In genomic region chr15:72381744-72382143, GRCm38 (mm10) we compare ENCODE assay signal across 20 mouse cellular contexts.
A peak's percentile ranks its signal among the peaks of the same experiment; 100 is the strongest.
DNase-seq lines count a peak whose midpoint lies in the region; ATAC-seq lines count a peak whose summit lies in the region.
"Had no signal": no experiment of that assay in that cellular context is flagged by ENCODE, and none has a peak within 500 bp of the region (broad histone marks: within the 10 kb centered on the region; RNA-seq: fewer than 3 reads in every experiment).

No protein-coding gene starts in this region.

- H3K9me3 ChIP-seq in forebrain, embryonic 13.5 days (replicated peaks): no peaks in the 10 kb centered on the region
- no peaks in the 10 kb centered on the region for H3K9me3 ChIP-seq in forebrain, embryonic 10.5 days
- no peaks in the 10 kb centered on the region for H3K9me3 ChIP-seq in hindbrain, embryonic 15.5 days
- no peaks in the 10 kb centered on the region for H3K9me3 ChIP-seq in hindbrain, embryonic 16.5 days (ENCODE audit: control insufficient read depth, low read length)
- H3K9me3 ChIP-seq in midbrain, embryonic 14.5 days (ENCODE audit: control insufficient read depth, low read length): no peaks in the 10 kb centered on the region
- H3K9me3 ChIP-seq in midbrain, embryonic 11.5 days (ENCODE audit: control insufficient read depth, low read length): no peaks in the 10 kb centered on the region
- no peaks in the 10 kb centered on the region for H3K9me3 ChIP-seq in forebrain, embryonic 15.5 days
- H3K9me3 ChIP-seq: embryonic facial prominence, embryonic 15.5 days; heart, embryonic 12.5 days; intestine, embryonic 15.5 days had no signal

- no peak for ATAC-seq in forebrain, embryonic 13.5 days
- ATAC-seq in hindbrain, embryonic 15.5 days (ENCODE audit: low FRiP score, low read depth): no peak
- no peak for ATAC-seq in hindbrain, embryonic 16.5 days
- ATAC-seq in midbrain, embryonic 14.5 days (ENCODE audit: low FRiP score, low TSS enrichment): no peak
- ATAC-seq in midbrain, embryonic 11.5 days (ENCODE audit: low FRiP score): no peak
- ATAC-seq in forebrain, embryonic 15.5 days (replicated peaks): peak; percentile 59
- ATAC-seq: activated CD4-positive, CD25-positive, alpha-beta regulatory T cell, adult 4 months; intestine, embryonic 15.5 days; Patski had no signal

- peaks cover 27% of the 10 kb centered on the region for H3K4me1 ChIP-seq in forebrain, embryonic 13.5 days
- H3K4me1 ChIP-seq in forebrain, embryonic 10.5 days: peaks cover 8% of the 10 kb centered on the region
- H3K4me1 ChIP-seq in hindbrain, embryonic 15.5 days (replicated peaks): peaks cover 8% of the 10 kb centered on the region
- no peaks in the 10 kb centered on the region for H3K4me1 ChIP-seq in hindbrain, embryonic 16.5 days (ENCODE audit: control insufficient read depth, insufficient read depth, low read depth, low read length)
- H3K4me1 ChIP-seq in midbrain, embryonic 14.5 days (ENCODE audit: control insufficient read depth, insufficient read depth, low read length): no peaks in the 10 kb centered on the region
- H3K4me1 ChIP-seq in midbrain, embryonic 11.5 days (ENCODE audit: control insufficient read depth, insufficient read depth, low read length): no peaks in the 10 kb centered on the region
- H3K4me1 ChIP-seq in forebrain, embryonic 15.5 days: peaks cover 24% of the 10 kb centered on the region
- H3K4me1 ChIP-seq: embryonic facial prominence, embryonic 15.5 days; heart, embryonic 12.5 days; intestine, embryonic 15.5 days had no signal

- DNase-seq in forebrain, embryonic 10.5 days (ENCODE audit: extremely low spot score, low spot score): no peak
- DNase-seq in midbrain, embryonic 14.5 days: no peak
- no peak for DNase-seq in midbrain, embryonic 11.5 days (ENCODE audit: low spot score, missing footprints)
- no peak for DNase-seq in liver
- DNase-seq: adrenal gland, postnatal 14 days; cerebellum, adult 2 months; embryo, embryonic 11 days; gastrocnemius, adult 2 months; gastrocnemius, postnatal 25 days; kidney, adult 18-20 months had no signal

- H3K27ac ChIP-seq in forebrain, embryonic 13.5 days: 0 out of 2 replicates have a peak overlapping the region, but pooled peaks have one; percentile 71
- H3K27ac ChIP-seq in forebrain, embryonic 10.5 days: no peak overlapping the region
- H3K27ac ChIP-seq in hindbrain, embryonic 15.5 days (replicated peaks): 0 out of 2 replicates have a peak overlapping the region, but pooled peaks have one; percentile 30
- no peak overlapping the region for H3K27ac ChIP-seq in hindbrain, embryonic 16.5 days (ENCODE audit: low read depth, low read length)
- peak overlapping the region; percentile 32; the same call in 1 of the 2 replicates for H3K27ac ChIP-seq in midbrain, embryonic 14.5 days (replicated peaks; ENCODE audit: low read depth, low read length)
- H3K27ac ChIP-seq in midbrain, embryonic 11.5 days (ENCODE audit: low read depth, low read length): no peak overlapping the region
- peak overlapping the region; percentile 80 for H3K27ac ChIP-seq in forebrain, embryonic 15.5 days (replicated peaks)
- H3K27ac ChIP-seq: embryonic facial prominence, embryonic 15.5 days; gastrocnemius, adult 2 months; intestine, embryonic 15.5 days had no signal

- no peak overlapping the region for H3K9ac ChIP-seq in forebrain, embryonic 13.5 days
- no peak overlapping the region for H3K9ac ChIP-seq in hindbrain, embryonic 15.5 days
- H3K9ac ChIP-seq in hindbrain, embryonic 16.5 days (ENCODE audit: low read depth, low read length): no peak overlapping the region
- no peak overlapping the region for H3K9ac ChIP-seq in midbrain, embryonic 14.5 days (replicated peaks; ENCODE audit: low read length)
- no peak overlapping the region for H3K9ac ChIP-seq in midbrain, embryonic 11.5 days (ENCODE audit: low read length)
- no peak overlapping the region for H3K9ac ChIP-seq in forebrain, embryonic 15.5 days (replicated peaks)
- H3K9ac ChIP-seq: embryonic facial prominence, embryonic 15.5 days; heart, embryonic 12.5 days; intestine, embryonic 15.5 days had no signal

- no peaks in the 10 kb centered on the region for H3K36me3 ChIP-seq in forebrain, embryonic 13.5 days (ENCODE audit: poor library complexity, severe bottlenecking)
- no peaks in the 10 kb centered on the region for H3K36me3 ChIP-seq in forebrain, embryonic 10.5 days (replicated peaks)
- H3K36me3 ChIP-seq in hindbrain, embryonic 15.5 days: no peaks in the 10 kb centered on the region
- H3K36me3 ChIP-seq in hindbrain, embryonic 16.5 days (ENCODE audit: control insufficient read depth, insufficient read depth, low read length): no peaks in the 10 kb centered on the region
- no peaks in the 10 kb centered on the region for H3K36me3 ChIP-seq in midbrain, embryonic 14.5 days (ENCODE audit: control insufficient read depth, insufficient read depth, low read length)
- no peaks in the 10 kb centered on the region for H3K36me3 ChIP-seq in midbrain, embryonic 11.5 days (ENCODE audit: control insufficient read depth, insufficient read depth, low read length)
- H3K36me3 ChIP-seq in forebrain, embryonic 15.5 days: no peaks in the 10 kb centered on the region
- H3K36me3 ChIP-seq: embryonic facial prominence, embryonic 15.5 days; heart, embryonic 12.5 days; intestine, embryonic 15.5 days had no signal

- 58% methylated on average over 5 of the region's 5 CpGs for WGBS in forebrain, embryonic 13.5 days
- 90% methylated on average over 5 of the region's 5 CpGs for WGBS in forebrain, embryonic 10.5 days
- WGBS in hindbrain, embryonic 15.5 days: 70% methylated on average over 5 of the region's 5 CpGs
- WGBS in hindbrain, embryonic 16.5 days: 67% methylated on average over 5 of the region's 5 CpGs
- 87% methylated on average over 5 of the region's 5 CpGs for WGBS in midbrain, embryonic 14.5 days
- 92% methylated on average over 5 of the region's 5 CpGs for WGBS in midbrain, embryonic 11.5 days
- WGBS in forebrain, embryonic 15.5 days: 60% methylated on average over 5 of the region's 5 CpGs

- no peak overlapping the region for H3K4me2 ChIP-seq in forebrain, embryonic 13.5 days
- no peak overlapping the region for H3K4me2 ChIP-seq in hindbrain, embryonic 15.5 days
- H3K4me2 ChIP-seq in hindbrain, embryonic 16.5 days (ENCODE audit: low read length): no peak overlapping the region
- H3K4me2 ChIP-seq in midbrain, embryonic 14.5 days (ENCODE audit: low read length): no peak overlapping the region
- no peak overlapping the region for H3K4me2 ChIP-seq in midbrain, embryonic 11.5 days
- H3K4me2 ChIP-seq in forebrain, embryonic 15.5 days (replicated peaks): no peak overlapping the region
- H3K4me2 ChIP-seq: embryonic facial prominence, embryonic 15.5 days; heart, embryonic 12.5 days; intestine, embryonic 15.5 days had no signal

- no peaks in the 10 kb centered on the region for H3K27me3 ChIP-seq in forebrain, embryonic 13.5 days
- H3K27me3 ChIP-seq in forebrain, embryonic 10.5 days (ENCODE audit: poor library complexity, severe bottlenecking): no peaks in the 10 kb centered on the region
- no peaks in the 10 kb centered on the region for H3K27me3 ChIP-seq in hindbrain, embryonic 15.5 days
- no peaks in the 10 kb centered on the region for H3K27me3 ChIP-seq in hindbrain, embryonic 16.5 days (replicated peaks; ENCODE audit: control insufficient read depth, insufficient read depth, low read length)
- no peaks in the 10 kb centered on the region for H3K27me3 ChIP-seq in midbrain, embryonic 14.5 days (ENCODE audit: control insufficient read depth, insufficient read depth, low read length)
- no peaks in the 10 kb centered on the region for H3K27me3 ChIP-seq in midbrain, embryonic 11.5 days (ENCODE audit: control insufficient read depth, insufficient read depth, low read length)
- H3K27me3 ChIP-seq in forebrain, embryonic 15.5 days: no peaks in the 10 kb centered on the region
- H3K27me3 ChIP-seq: embryonic facial prominence, embryonic 15.5 days; heart, embryonic 12.5 days; intestine, embryonic 15.5 days; Patski had no signal

- H3K4me3 ChIP-seq in forebrain, embryonic 13.5 days: no peak overlapping the region
- H3K4me3 ChIP-seq in forebrain, embryonic 10.5 days: no peak overlapping the region
- no peak overlapping the region for H3K4me3 ChIP-seq in hindbrain, embryonic 15.5 days
- no peak overlapping the region for H3K4me3 ChIP-seq in hindbrain, embryonic 16.5 days (ENCODE audit: low read length)
- no peak overlapping the region for H3K4me3 ChIP-seq in midbrain, embryonic 14.5 days (replicated peaks; ENCODE audit: low read depth, low read length)
- no peak overlapping the region for H3K4me3 ChIP-seq in midbrain, embryonic 11.5 days (ENCODE audit: low read depth, low read length)
- no peak overlapping the region for H3K4me3 ChIP-seq in forebrain, embryonic 15.5 days
- H3K4me3 ChIP-seq: embryonic facial prominence, embryonic 15.5 days; erythroblast, embryonic 14.5 days; gastrocnemius, adult 2 months; heart, embryonic 12.5 days; intestine, embryonic 15.5 days had no signal

Comparison
In these comparisons a context has a peak if more than half of its experiments do, and no peak if none do; other contexts are left out.
1. H3K27ac ChIP-seq: peak in forebrain, embryonic 13.5 days (single experiment), hindbrain, embryonic 15.5 days (single experiment), midbrain, embryonic 14.5 days (single experiment) and forebrain, embryonic 15.5 days (single experiment); none in forebrain, embryonic 10.5 days (single experiment), hindbrain, embryonic 16.5 days (single experiment) and midbrain, embryonic 11.5 days (single experiment).